Mouse (Mus musculus) forebrain, embryonic 16.5 days (tissue): Measurements from ENCODE around the gene 1700109H08Rik. TPM values are rescaled to one million over a fixed set of nuclear protein-coding genes. Genes with fewer than 3 reads are reported as not detected.

Experiments
- ATAC-seq: fragments of 200-750 bp; cut with Nextera tagmentation; 2 replicates; pipeline ENCODE4 v1.8.0; 2017; ENCODE audit warnings: mild to moderate bottlenecking, moderate library complexity
- H3K27ac ChIP-seq: fragments of 300-500 bp; sonication (generic); 2 replicates; pipeline ENCODE4 v1.5.1; 2014; ENCODE audit warnings: low read length, control low read depth
- H3K27me3 ChIP-seq: fragments of 300-500 bp; sonication (generic); replicated peaks from 2 replicates; pipeline ENCODE4 v1.6.1; 2014; ENCODE audit warnings: low read length; ENCODE audit not compliant: control insufficient read depth, insufficient read depth
- H3K36me3 ChIP-seq: fragments of 300-500 bp; sonication (generic); 2 replicates; pipeline ENCODE4 v1.6.1; 2014; ENCODE audit not compliant: control insufficient read depth, insufficient read depth
- H3K4me1 ChIP-seq: fragments of 300-500 bp; sonication (generic); replicated peaks from 2 replicates; pipeline ENCODE4 v1.6.1; 2014; ENCODE audit warnings: low read length; ENCODE audit not compliant: control insufficient read depth, insufficient read depth
- H3K4me2 ChIP-seq: fragments of 300-500 bp; sonication (generic); 2 replicates; pipeline ENCODE4 v1.6.1; 2014; ENCODE audit warnings: mild to moderate bottlenecking, low read length, control low read depth
- H3K4me3 ChIP-seq: fragments of 300-500 bp; sonication (generic); replicated peaks from 2 replicates; pipeline ENCODE4 v1.5.1; 2014; ENCODE audit warnings: mild to moderate bottlenecking, low read length, control low read depth
- H3K9ac ChIP-seq: fragments of 300-500 bp; sonication (generic); replicated peaks from 2 replicates; pipeline ENCODE4 v1.6.1; 2014; ENCODE audit warnings: low read depth, low read length, control low read depth
- H3K9me3 ChIP-seq: fragments of 300-500 bp; sonication (generic); 2 replicates; pipeline ENCODE4 v1.6.1; 2016; ENCODE audit warnings: low read length; ENCODE audit not compliant: control insufficient read depth
- WGBS: fragments of 180-500 bp; shearing (Covaris S2); extraction: QIAGEN DNeasy Blood & Tissue Kit; methylation state at CpG from one replicate; pipeline ENCODE4 v1.1.7; 2014; 5-methylcytosine and 5-hydroxymethylcytosine counted together
- polyA plus RNA-seq: library from polyadenylated mRNA; unstranded; fragments of >200 nt; fragmentation: Nextera tagmentation; extraction: Ambion mirVana; gene quantifications from 2 replicates; pipeline ENCODE4 v1.2.1, GENCODE M21; 2015

Gene 1700109H08Rik
- polyA plus RNA-seq, 1 experiment from 2014 or later: 3.5 TPM

DNA sequence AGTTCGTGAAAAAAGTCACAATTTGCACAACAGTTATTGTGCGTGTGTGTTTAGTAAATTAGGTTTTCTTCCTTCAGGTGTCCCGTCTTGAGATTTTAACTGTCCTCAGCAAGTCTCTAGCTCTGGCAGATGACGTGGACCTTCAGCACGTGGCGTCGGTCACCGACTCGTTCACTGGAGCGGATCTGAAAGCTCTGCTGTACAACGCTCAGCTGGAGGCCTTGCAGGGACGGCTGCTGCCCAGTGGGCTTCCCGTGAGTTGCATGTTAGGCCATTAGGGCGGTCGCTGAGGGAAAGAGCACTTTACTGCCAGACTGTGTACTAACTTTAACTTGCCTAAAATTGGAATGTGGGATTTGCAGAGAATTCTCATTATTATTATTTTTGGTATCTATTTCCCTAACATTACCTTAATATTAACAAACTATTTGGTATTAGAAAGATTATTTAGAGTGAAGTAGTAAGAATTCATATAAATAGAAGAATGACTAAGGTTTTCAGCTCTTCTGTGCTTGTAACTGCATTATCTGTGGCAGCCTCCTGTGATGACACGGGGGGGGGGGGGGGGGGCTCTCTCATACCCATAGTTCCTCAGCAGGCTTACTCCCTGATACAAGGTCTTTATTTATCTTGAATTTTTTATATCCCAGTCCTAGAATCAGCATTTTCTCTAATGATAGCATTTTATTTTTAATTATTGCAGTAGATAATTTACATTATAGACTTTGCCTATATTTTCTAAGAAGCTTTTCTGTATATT is 60.3 kb downstream of the 1700109H08Rik start:
- H3K36me3 ChIP-seq: peaks cover 7% of the 10 kb centered on the region

DNA sequence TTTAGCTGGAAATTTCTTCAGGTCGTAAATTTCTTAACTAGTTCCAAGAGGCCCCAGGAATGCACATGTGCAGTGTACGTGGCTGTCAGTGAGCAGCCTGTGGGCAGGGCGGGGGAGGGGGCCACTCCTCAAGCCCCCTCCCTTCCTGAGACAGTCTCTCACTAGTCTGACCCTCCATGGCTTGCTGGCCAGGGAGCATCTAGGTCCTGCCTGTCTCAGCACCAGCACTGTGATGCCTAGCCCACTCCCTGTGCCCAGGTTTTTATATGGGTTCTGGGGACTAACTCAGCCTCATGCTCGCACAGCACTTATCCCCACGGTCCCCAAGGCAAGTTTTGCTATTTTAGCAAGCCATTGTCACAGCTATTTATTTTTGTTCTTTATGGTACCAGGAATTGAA is 60.9 kb downstream of the 1700109H08Rik start:
- no peak overlapping the region for H3K27ac ChIP-seq
- H3K9me3 ChIP-seq: no peaks in the 10 kb centered on the region
- no peak overlapping the region for H3K4me3 ChIP-seq
- peaks cover 7% of the 10 kb centered on the region for H3K36me3 ChIP-seq
- H3K27me3 ChIP-seq: no peaks in the 10 kb centered on the region
- no peak overlapping the region for H3K9ac ChIP-seq
- ATAC-seq: no peak
- 89% methylated on average over 5 of the region's 5 CpGs for WGBS
- H3K4me2 ChIP-seq: no peak overlapping the region
- H3K4me1 ChIP-seq: no peaks in the 10 kb centered on the region

More for the DNA sequence above, 60.3 kb downstream of the 1700109H08Rik start:
- no peak for ATAC-seq
- H3K27me3 ChIP-seq: no peaks in the 10 kb centered on the region
- no peaks in the 10 kb centered on the region for H3K9me3 ChIP-seq
- no peak overlapping the region for H3K27ac ChIP-seq
- 62% methylated on average over 16 of the region's 16 CpGs for WGBS
- no peak overlapping the region for H3K4me3 ChIP-seq
- H3K9ac ChIP-seq: no peak overlapping the region
- no peak overlapping the region for H3K4me2 ChIP-seq
- no peaks in the 10 kb centered on the region for H3K4me1 ChIP-seq

DNA sequence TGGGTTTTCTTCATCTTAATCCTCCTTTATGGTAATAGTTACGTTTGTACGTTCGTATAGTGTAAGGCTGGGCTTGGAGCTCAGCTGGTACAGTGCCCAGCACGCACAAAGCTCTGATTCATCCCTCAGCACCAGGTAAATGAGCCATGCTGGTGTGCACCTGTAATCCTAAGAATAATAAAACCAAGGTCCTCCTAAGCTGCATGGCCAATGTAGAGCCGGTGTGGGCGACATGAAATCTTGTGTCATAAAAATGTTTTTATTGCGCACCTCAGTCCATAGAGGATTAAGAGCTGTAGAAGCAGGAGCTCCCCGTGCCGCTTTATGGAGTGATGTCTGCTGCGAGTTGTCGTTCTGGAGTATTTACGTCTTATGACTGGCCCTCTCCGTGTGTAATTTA is 61.9 kb downstream of the 1700109H08Rik start:
- H3K27ac ChIP-seq: no peak overlapping the region
- no peak overlapping the region for H3K4me2 ChIP-seq
- no peaks in the 10 kb centered on the region for H3K4me1 ChIP-seq
- 95% methylated on average over 13 of the region's 13 CpGs for WGBS
- no peak overlapping the region for H3K9ac ChIP-seq
- H3K27me3 ChIP-seq: no peaks in the 10 kb centered on the region
- no peak overlapping the region for H3K4me3 ChIP-seq
- H3K9me3 ChIP-seq: no peaks in the 10 kb centered on the region
- no peak for ATAC-seq
- peaks cover 7% of the 10 kb centered on the region for H3K36me3 ChIP-seq

DNA sequence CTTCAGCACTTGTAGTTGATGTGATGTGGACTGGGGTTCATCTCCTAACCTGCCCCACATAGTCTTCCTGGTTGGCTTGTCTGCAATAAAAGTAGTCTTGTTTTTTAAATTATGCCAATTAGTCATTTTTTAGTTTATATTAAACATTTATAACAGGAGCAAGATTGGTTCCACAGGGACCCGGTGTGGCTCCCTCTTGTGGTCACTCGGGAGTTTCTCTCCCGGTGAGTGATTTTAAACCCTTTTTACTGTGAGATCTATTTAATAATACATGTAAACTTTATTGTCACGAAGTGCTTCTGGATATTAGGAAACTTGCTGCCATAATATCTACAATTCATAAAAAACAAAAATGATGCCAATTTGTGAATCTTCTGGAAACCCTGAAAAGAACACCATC is 62.6 kb downstream of the 1700109H08Rik start:
- no peak overlapping the region for H3K27ac ChIP-seq
- no peaks in the 10 kb centered on the region for H3K27me3 ChIP-seq
- no peak for ATAC-seq
- H3K4me3 ChIP-seq: no peak overlapping the region
- H3K9ac ChIP-seq: no peak overlapping the region
- WGBS: 70% methylated on average over 4 of the region's 4 CpGs
- peaks cover 7% of the 10 kb centered on the region for H3K36me3 ChIP-seq
- H3K4me1 ChIP-seq: no peaks in the 10 kb centered on the region
- no peak overlapping the region for H3K4me2 ChIP-seq
- H3K9me3 ChIP-seq: no peaks in the 10 kb centered on the region

Other genes with a start within 250 kb of the 1700109H08Rik start
- 26.5 and 29.8 TPM in 2 replicates for gene Cdk6, start 230.1 kb upstream of the 1700109H08Rik start, polyA plus RNA-seq
- gene Fam133b, start 27.7 kb upstream of the 1700109H08Rik start, polyA plus RNA-seq: 25.5 and 27.9 TPM in 2 replicates
- 24.8 and 27.3 TPM in 2 replicates for gene Pex1, start 24.5 kb downstream of the 1700109H08Rik start, polyA plus RNA-seq
- 18.2 and 19.0 TPM in 2 replicates for gene Rbm48, start 25.0 kb downstream of the 1700109H08Rik start, polyA plus RNA-seq
- gene Tmbim7, start 79.6 kb downstream of the 1700109H08Rik start, polyA plus RNA-seq: not detected in 2 replicates
- 56.9 and 57.3 TPM in 2 replicates for gene Gatad1, start 85.6 kb downstream of the 1700109H08Rik start, polyA plus RNA-seq
- gene Ankib1, start 231.4 kb downstream of the 1700109H08Rik start, polyA plus RNA-seq: 19.2 and 20.2 TPM in 2 replicates
- gene Krit1, start 231.6 kb downstream of the 1700109H08Rik start, polyA plus RNA-seq: 68.8 and 72.8 TPM in 2 replicates